Mouse (Mus musculus) liver, embryonic 14.5 days (tissue): ENCODE results near the gene Cib3. TPM values are rescaled to one million over a fixed set of nuclear protein-coding genes. Genes with fewer than 3 reads are reported as not detected.

Experiments
- ATAC-seq: fragments of 200-750 bp; cut with Nextera tagmentation; 2 replicates; pipeline ENCODE4 v1.8.0; 2017; ENCODE audit warnings: moderate number of reproducible peaks, mild to moderate bottlenecking, moderate library complexity; ENCODE audit not compliant: insufficient read depth
- DNase-seq, 3 experiments: peaks; one replicate each; pipeline ENCODE4 v3.0.0-alpha.2; 2012 to 2013; ENCODE audit warnings: low read depth in 3 of 3, low spot score in 3 of 3
- H3K27ac ChIP-seq: fragments of 300-500 bp; sonication (generic); 2 replicates; pipeline ENCODE4 v1.5.1; 2014; ENCODE audit warnings: moderate library complexity, mild to moderate bottlenecking, control low read depth, inconsistent platforms
- H3K27me3 ChIP-seq: fragments of 300-500 bp; sonication (generic); 2 replicates; pipeline ENCODE4 v1.6.1; 2014; ENCODE audit warnings: mild to moderate bottlenecking, low read length, moderate library complexity; ENCODE audit not compliant: control insufficient read depth, insufficient read depth
- H3K36me3 ChIP-seq: fragments of 300-500 bp; sonication (generic); replicated peaks from 2 replicates; pipeline ENCODE4 v1.6.1; 2014; ENCODE audit warnings: low read depth; ENCODE audit not compliant: control insufficient read depth, insufficient read depth
- H3K4me1 ChIP-seq, 2 experiments: fragments of 200-500 bp in 1 of 2; fragments of 300-500 bp in 1 of 2; sonication (generic) in 1 of 2; replicated peaks; 2 replicates each; pipeline ENCODE4 v1.6.1; 2012 to 2014; ENCODE audit warnings: antibody characterized with exemption in 1 of 2, inconsistent platforms in 1 of 2, low read length in 1 of 2; ENCODE audit not compliant: control insufficient read depth in 2 of 2, insufficient read depth in 2 of 2
- H3K4me2 ChIP-seq: fragments of 300-500 bp; sonication (generic); 2 replicates; pipeline ENCODE4 v1.6.1; 2014; ENCODE audit warnings: low read depth, mild to moderate bottlenecking, control low read depth, moderate library complexity
- H3K4me3 ChIP-seq, 2 experiments: fragments of 200-500 bp in 1 of 2; fragments of 300-500 bp in 1 of 2; sonication (generic) in 1 of 2; 2 replicates each; pipeline ENCODE4 v1.5.1; 2012 to 2014; ENCODE audit warnings: low read depth in 2 of 2, low read length in 2 of 2, mild to moderate bottlenecking in 2 of 2, control low read depth in 1 of 2, inconsistent platforms in 1 of 2, moderate library complexity in 1 of 2; ENCODE audit not compliant: insufficient read depth in 1 of 2
- H3K9ac ChIP-seq: fragments of 300-500 bp; sonication (generic); replicated peaks from 2 replicates; pipeline ENCODE4 v1.6.1; 2014; ENCODE audit warnings: mild to moderate bottlenecking, control low read depth, moderate library complexity
- H3K9me3 ChIP-seq: fragments of 300-500 bp; sonication (generic); 2 replicates; pipeline ENCODE4 v1.6.1; 2016; ENCODE audit warnings: low read length, mixed read lengths; ENCODE audit not compliant: control insufficient read depth
- CTCF ChIP-seq: IDR thresholded peaks from 2 replicates; pipeline ENCODE4 v1.5.1; 2016; ENCODE audit warnings: antibody characterized with exemption, low read depth, control low read depth
- EP300 ChIP-seq: IDR thresholded peaks from 2 replicates; pipeline ENCODE4 v1.6.1; 2016; ENCODE audit warnings: antibody characterized with exemption, low read depth
- WGBS: fragments of 180-500 bp; shearing (Covaris S2); extraction: QIAGEN DNeasy Blood & Tissue Kit; methylation state at CpG from one replicate; pipeline ENCODE4 v1.1.7; 2014; ENCODE audit not compliant: insufficient replicate concordance; 5-methylcytosine and 5-hydroxymethylcytosine counted together
- polyA plus RNA-seq, 2 experiments: library from polyadenylated mRNA; depleted of rRNA in 1 of 2; stranded (reverse) in 1 of 2; unstranded in 1 of 2; fragments of >200 nt; fragmentation: Nextera tagmentation in 1 of 2; extraction: Ambion mirVana in 1 of 2; gene quantifications; 2 replicates each; pipeline versions ENCODE4 v1.2.1 to v1.2.3; 2012 to 2014

Gene Cib3
- polyA plus RNA-seq, 2 experiments, result 0.24 TPM; not detected in 1

GRCm38 (mm10) chr8:72177346-72177925 is 35.2 kb downstream of the Cib3 start:
- peak; percentile 22; the same call in 1 of the 2 replicates for ATAC-seq
- no peak overlapping the region for H3K9ac ChIP-seq
- TF ChIP-seq CTCF (peak; percentile 86), EP300 (no peak)
- H3K27ac ChIP-seq, result no peak overlapping the region
- H3K27me3 ChIP-seq, result no peaks in the 10 kb centered on the region
- H3K4me2 ChIP-seq, result no peak overlapping the region
- peaks cover 61% of the 10 kb centered on the region for H3K36me3 ChIP-seq
- peak in 1 of 3 experiments; percentile 38 for DNase-seq
- WGBS, result 58% methylated on average over 5 of the region's 5 CpGs
- H3K4me3 ChIP-seq, result no peak overlapping the region
- H3K4me1 ChIP-seq, result no peaks in the 10 kb centered on the region
- H3K9me3 ChIP-seq, result no peaks in the 10 kb centered on the region

DNA sequence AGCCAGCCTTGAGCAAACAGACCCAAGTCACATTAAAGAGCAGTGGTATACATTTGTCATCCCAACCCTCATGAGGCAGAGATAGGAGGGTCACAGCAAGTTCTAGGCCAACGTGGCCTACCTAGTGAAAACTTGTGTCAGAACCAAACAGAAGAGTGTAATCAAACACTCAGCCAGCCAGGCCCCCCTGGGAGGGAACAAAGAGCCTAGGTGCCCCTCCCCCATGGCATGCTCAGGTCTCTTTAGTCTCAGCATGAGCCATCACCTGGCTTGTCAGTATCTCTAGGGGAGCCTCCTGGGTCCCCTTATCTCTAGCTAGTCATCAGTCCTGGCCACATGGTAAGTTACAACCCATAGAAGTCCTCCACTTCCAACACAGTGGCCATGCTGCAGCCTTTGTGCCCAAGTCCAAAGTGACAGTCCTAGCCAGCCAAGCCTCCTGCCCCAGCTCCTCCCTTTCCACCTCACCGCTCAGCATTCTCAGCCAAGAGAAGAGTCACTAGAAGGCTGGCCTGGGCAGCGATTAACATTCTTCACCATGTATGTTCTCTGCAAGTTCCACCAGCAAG is 42.9 kb downstream of the Cib3 start:
- H3K27ac ChIP-seq, result no peak overlapping the region
- H3K4me1 ChIP-seq, result peaks cover 0 to 10% of the 10 kb centered on the region in 2 experiments; a peak in 1 of 4 replicates
- TF ChIP-seq EP300, result no peak
- no peak for TF ChIP-seq CTCF
- no peak overlapping the region for H3K9ac ChIP-seq
- no peak for DNase-seq
- ATAC-seq, result peak; percentile 26
- H3K4me2 ChIP-seq, result no peak overlapping the region
- 72% methylated on average over 3 of the region's 3 CpGs for WGBS
- no peak overlapping the region for H3K4me3 ChIP-seq
- no peaks in the 10 kb centered on the region for H3K9me3 ChIP-seq
- peaks cover 60% of the 10 kb centered on the region for H3K36me3 ChIP-seq
- H3K27me3 ChIP-seq, result no peaks in the 10 kb centered on the region

GRCm38 (mm10) chr8:72169098-72169668 is 43.5 kb downstream of the Cib3 start:
- H3K4me1 ChIP-seq, result peaks cover 0 to 10% of the 10 kb centered on the region in 2 experiments; a peak in 1 of 4 replicates
- no peaks in the 10 kb centered on the region for H3K27me3 ChIP-seq
- no peak for DNase-seq
- H3K9me3 ChIP-seq, result no peaks in the 10 kb centered on the region
- H3K36me3 ChIP-seq, result peaks cover 57% of the 10 kb centered on the region
- WGBS, result 45% methylated on average over 3 of the region's 3 CpGs
- TF ChIP-seq CTCF, result no peak
- TF ChIP-seq EP300, result no peak
- H3K9ac ChIP-seq, result no peak overlapping the region
- no peak for ATAC-seq
- H3K4me2 ChIP-seq, result no peak overlapping the region
- H3K4me3 ChIP-seq, result no peak overlapping the region
- no peak overlapping the region for H3K27ac ChIP-seq

- no peaks in the 10 kb centered on the region for H3K9me3 ChIP-seq
- TF ChIP-seq CTCF (no peak), EP300 (no peak)
- no peak for DNase-seq
- no peak overlapping the region for H3K27ac ChIP-seq
- peak overlapping the region; percentile 94 for H3K4me2 ChIP-seq
- H3K4me1 ChIP-seq, result peaks cover 20 to 22% of the 10 kb centered on the region in 2 experiments
- H3K9ac ChIP-seq, result no peak overlapping the region; the same call in 1 of the 2 replicates
- peak overlapping the region in 1 of 2 experiments; percentile 93; a peak in 2 of 4 replicates for H3K4me3 ChIP-seq
- H3K27me3 ChIP-seq, result no peaks in the 10 kb centered on the region
- no peak for ATAC-seq
- peaks cover 9% of the 10 kb centered on the region for H3K36me3 ChIP-seq
Measured at GRCm38 (mm10) chr8:72162821-72163220, 49.8 kb downstream of the Cib3 start.
